Mouse (Mus musculus) spleen, postnatal 36 days (tissue): ENCODE measurements at regions not wholly inside any gene's neighbourhood (a gene's known extent, or its start where the extent isn't known, plus 50 kb on each side); places are given as distances from the start of the nearest gene placed in this dataset.

Experiments
- DNase-seq, 2 experiments: peaks; one replicate each; pipeline ENCODE4 v3.0.0; 2022; ENCODE audit warnings: low spot score in 2 of 2, mixed read lengths in 1 of 2

- DNase-seq = no peak
These were observed 55.3 kb downstream of the Gpr88 start for GRCm38 (mm10) chr3:116197966-116198365.

- no peak for DNase-seq
These were observed 58.6 kb downstream of the Gpr88 start for GRCm38 (mm10) chr3:116194701-116195100.

DNA sequence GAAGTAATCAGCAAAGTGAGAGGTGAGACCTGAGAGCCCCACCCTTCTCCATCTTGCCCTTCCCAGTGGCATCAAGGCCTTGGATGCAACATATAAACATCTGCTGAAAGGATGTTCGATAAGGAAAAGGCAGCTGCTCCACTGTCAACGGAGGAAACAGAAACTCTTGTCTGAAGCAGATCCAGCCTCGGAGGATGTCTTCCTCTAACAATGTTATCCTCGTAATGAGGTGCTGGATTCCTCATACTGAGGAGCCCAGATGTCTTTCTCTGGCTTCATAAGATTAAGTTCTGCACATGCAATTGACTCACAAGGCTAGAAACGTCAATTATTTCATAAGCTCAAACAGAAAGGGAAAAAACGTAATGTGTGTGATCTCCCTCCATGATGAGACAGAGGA is 61.8 kb upstream of the Vcam1 start:
- DNase-seq = no peak

GRCm38 (mm10) chr3:116190727-116191126 is 61.2 kb upstream of the Vcam1 start:
- DNase-seq = no peak

DNA sequence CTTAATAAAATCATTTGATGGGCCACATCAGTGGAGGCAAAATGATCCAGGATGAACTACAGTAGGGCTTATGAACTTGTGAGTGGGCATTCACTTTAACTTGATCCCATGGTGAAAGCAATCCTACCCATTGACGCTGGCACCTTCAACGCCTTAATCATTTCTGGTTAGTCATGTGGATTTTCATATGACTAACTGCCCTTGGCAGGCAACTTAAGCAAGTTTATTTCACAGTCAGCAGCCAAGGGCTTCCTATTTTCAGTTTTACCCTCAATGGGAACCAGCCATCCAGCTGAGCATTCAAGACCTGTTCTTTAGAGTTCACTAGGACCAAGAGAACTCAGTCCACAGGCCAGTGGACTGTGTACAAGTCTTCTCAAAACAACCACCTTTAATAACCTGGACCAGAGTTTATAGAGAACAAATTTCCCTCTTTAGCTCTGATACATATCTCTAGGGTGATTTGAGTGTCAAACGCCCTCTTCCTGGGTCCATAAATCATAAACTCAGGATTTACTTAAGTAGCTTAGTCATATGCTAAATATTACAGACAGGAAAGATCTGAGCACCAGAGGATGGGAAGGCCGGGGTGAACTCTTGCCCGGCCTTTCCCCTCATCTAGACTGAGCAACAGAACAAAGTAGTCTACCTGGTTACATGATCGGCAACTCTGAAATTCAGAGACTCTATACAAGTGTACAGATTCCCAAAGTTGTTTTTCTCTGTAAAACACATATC is 60.0 kb upstream of the Vcam1 start:
- DNase-seq = peak in 1 of 2 experiments; percentile 12

DNA sequence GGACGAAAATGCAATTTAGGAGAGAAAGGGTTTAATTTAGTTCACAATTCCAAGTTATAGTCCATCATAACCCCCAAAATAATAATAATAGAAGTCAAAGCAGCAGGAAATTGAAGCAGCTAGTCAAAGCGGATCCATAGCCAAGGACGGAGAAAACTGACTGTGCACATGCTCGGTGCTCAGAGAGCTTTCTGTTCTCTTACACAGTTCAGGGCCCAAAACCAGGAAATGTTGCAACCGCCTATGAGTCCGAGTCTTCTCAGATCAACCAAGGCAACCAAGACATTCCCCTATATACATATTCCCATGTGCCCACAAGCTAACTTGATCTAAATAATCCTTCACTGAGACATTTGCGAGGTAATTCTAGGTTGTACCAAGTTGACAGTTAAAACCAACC is 55.7 kb upstream of the Vcam1 start:
- DNase-seq = peak in 1 of 2 experiments; percentile 12

- no peak for DNase-seq
These were observed 55.0 kb upstream of the Vcam1 start for GRCm38 (mm10) chr3:116184443-116184842.

DNA sequence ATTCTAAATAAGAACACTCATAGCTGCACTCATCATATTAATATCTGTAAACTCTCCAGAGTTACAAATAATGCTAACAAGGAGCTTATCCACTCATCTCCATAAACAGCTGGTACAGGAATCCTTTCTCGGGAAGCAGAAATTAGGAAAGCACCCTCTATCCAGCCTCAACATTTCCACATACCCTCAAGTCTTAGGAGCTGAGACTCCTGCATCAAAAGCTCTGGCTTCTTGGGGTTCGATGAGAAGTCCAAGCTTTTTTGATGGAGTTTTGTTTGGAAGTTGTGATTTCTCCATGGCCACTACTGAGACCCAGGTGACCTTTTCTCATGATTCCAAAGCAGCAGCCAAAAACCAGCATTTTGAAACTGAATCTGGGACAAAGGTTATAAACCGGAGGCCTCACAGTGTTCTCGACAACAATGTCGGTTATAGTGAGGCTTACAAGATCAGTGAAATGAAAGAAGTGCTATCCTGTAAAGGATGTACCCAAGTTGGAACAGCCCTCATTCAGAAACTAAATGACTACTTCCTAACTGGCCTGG is 50.9 kb upstream of the Vcam1 start:
- DNase-seq = no peak
